Comparison of ENCODE assay signal across 8 mouse cellular contexts in genomic region chr14:55079214-55079970, GRCm38 (mm10). TPM values are rescaled to one million over a fixed set of nuclear protein-coding genes. Genes with fewer than 3 reads are reported as not detected.
A peak's percentile ranks its signal among the peaks of the same experiment; 100 is the strongest.
DNase-seq lines count a peak whose midpoint lies in the region; ATAC-seq and TF ChIP-seq lines count a peak whose summit lies in the region.

No protein-coding gene starts in this region.

- H3K4me1 ChIP-seq in embryonic fibroblast, embryonic 13.5 days (ENCODE audit: control insufficient read depth, insufficient read depth, low read length), result no peaks in the 10 kb centered on the region

- peak; percentile 94 for TF ChIP-seq CTCF in brain, embryonic 14.5 days (IDR thresholded peaks at IDR 0.05; ENCODE audit: borderline replicate concordance, extremely low read depth, insufficient read depth, insufficient read length)
- peak; percentile 79 for TF ChIP-seq CTCF in embryonic fibroblast, embryonic 13.5 days (IDR thresholded peaks at IDR 0.05; ENCODE audit: borderline replicate concordance, insufficient read depth, low read length)

- H3K27ac ChIP-seq in embryonic fibroblast, embryonic 13.5 days (ENCODE audit: insufficient read depth, low read length), result no peak overlapping the region

- no peak overlapping the region for H3K4me3 ChIP-seq in embryonic fibroblast, embryonic 13.5 days (ENCODE audit: insufficient read depth, low read length)

- no peak for TF ChIP-seq POLR2A in brain, embryonic 14.5 days (IDR thresholded peaks at IDR 0.05; ENCODE audit: borderline replicate concordance, extremely low read depth, insufficient read depth, insufficient read length, poor library complexity, severe bottlenecking)
- no peak for TF ChIP-seq POLR2A in embryonic fibroblast, embryonic 13.5 days (IDR thresholded peaks at IDR 0.05; ENCODE audit: low read depth, low read length)

- peak; percentile 76 to 83 for ATAC-seq in hematopoietic stem cell, adult 5-6 weeks (replicated peaks in 1 of 2; ENCODE audit: insufficient read depth in 1 of 2, low FRiP score in 2 of 2, low TSS enrichment in 1 of 2, low read depth in 1 of 2, poor library complexity in 2 of 2, severe bottlenecking in 2 of 2)

- DNase-seq in adrenal gland, adult (ENCODE audit: inconsistent age in 2 of 2, low spot score in 1 of 2), result peak; percentile 56 to 83
- no peak for DNase-seq in adrenal gland, adult 8-10 months
- peak; percentile 87 for DNase-seq in brain, embryonic 14.5 days (ENCODE audit: low read depth)
- DNase-seq in layer of hippocampus, adult 9-11 months, result peak; percentile 56
- DNase-seq in lung, postnatal 36 days, result peak; percentile 73
- peak; percentile 80 for DNase-seq in right cerebral cortex, postnatal 14 days

RNA-seq across cellular contexts. Expression of gene Zfhx2, which starts 12.7 kb away (rescaled TPM):
- 10 to 100 TPM in 2 of 4 experiments, 1 to 10 TPM in 2; 6.9 to 17.8 (median 11.7) TPM for total RNA-seq in adrenal gland, adult 8-10 months (2022)
- polyA plus RNA-seq in brain, embryonic 14.5 days (2012; rRNA removed), result 10.4 and 34.9 TPM in 2 replicates
- polyA plus RNA-seq in embryonic fibroblast, embryonic 13.5 days (2011; ENCODE audit: insufficient read length, low read depth, missing spikeins), result 1.9 and 3.5 TPM in 2 replicates
- total RNA-seq in hematopoietic stem cell, adult 5-6 weeks (2017), result 3.1 and 3.8 TPM in 2 replicates

RNA-seq across cellular contexts. Expression of gene Thtpa, which starts 15.2 kb away (rescaled TPM):
- 10 to 100 TPM; 16.1 to 22.6 (median 21.0) TPM for total RNA-seq in adrenal gland, adult 8-10 months (2022)
- 13.5 and 18.3 TPM in 2 replicates for polyA plus RNA-seq in brain, embryonic 14.5 days (2012; rRNA removed)
- 13.1 and 17.1 TPM in 2 replicates for polyA plus RNA-seq in embryonic fibroblast, embryonic 13.5 days (2011; ENCODE audit: insufficient read length, low read depth, missing spikeins)
- 9.0 and 17.9 TPM in 2 replicates for total RNA-seq in hematopoietic stem cell, adult 5-6 weeks (2017)

RNA-seq across cellular contexts. Expression of gene Ap1g2, which starts 27.0 kb away (rescaled TPM):
- total RNA-seq in adrenal gland, adult 8-10 months (2022), result 10 to 100 TPM; 24.5 to 29.3 (median 26.0) TPM
- 13.6 and 20.6 TPM in 2 replicates for polyA plus RNA-seq in brain, embryonic 14.5 days (2012; rRNA removed)
- 6.7 and 10.0 TPM in 2 replicates for polyA plus RNA-seq in embryonic fibroblast, embryonic 13.5 days (2011; ENCODE audit: insufficient read length, low read depth, missing spikeins)
- 17.2 and 23.9 TPM in 2 replicates for total RNA-seq in hematopoietic stem cell, adult 5-6 weeks (2017)

RNA-seq across cellular contexts. Expression of gene Jph4, which starts 37.3 kb away (rescaled TPM):
- 1 to 10 TPM; 3.3 to 6.9 (median 5.3) TPM for total RNA-seq in adrenal gland, adult 8-10 months (2022)
- polyA plus RNA-seq in brain, embryonic 14.5 days (2012; rRNA removed), result 147 and 155 TPM in 2 replicates
- 0.73 and 1.6 TPM in 2 replicates for polyA plus RNA-seq in embryonic fibroblast, embryonic 13.5 days (2011; ENCODE audit: insufficient read length, low read depth, missing spikeins)
- total RNA-seq in hematopoietic stem cell, adult 5-6 weeks (2017), result not detected in 2 replicates
